Mouse (Mus musculus): ENCODE results near the gene Slc25a13.

Gene Slc25a13

DNA sequence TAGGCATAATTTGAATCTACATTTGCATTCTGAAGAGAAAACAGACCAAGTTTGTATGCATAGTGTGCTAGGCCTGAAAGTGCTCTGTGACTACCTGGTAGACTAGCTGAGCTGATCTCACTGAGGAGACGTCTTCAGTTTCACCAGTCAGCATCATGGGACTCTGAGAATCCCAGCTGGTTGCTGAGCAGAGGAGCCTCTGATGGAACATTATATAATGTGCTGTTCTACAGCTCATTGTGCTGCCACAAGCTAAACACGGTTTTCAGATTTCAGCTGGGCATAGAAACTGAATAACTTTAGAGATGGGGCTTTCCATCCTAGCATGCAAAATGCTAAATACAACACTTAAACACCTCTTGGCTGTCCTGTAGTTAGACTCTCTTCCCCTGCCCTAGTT lies 205.6 kb downstream of the Slc25a13 start:
- no peak for DNase-seq

DNA sequence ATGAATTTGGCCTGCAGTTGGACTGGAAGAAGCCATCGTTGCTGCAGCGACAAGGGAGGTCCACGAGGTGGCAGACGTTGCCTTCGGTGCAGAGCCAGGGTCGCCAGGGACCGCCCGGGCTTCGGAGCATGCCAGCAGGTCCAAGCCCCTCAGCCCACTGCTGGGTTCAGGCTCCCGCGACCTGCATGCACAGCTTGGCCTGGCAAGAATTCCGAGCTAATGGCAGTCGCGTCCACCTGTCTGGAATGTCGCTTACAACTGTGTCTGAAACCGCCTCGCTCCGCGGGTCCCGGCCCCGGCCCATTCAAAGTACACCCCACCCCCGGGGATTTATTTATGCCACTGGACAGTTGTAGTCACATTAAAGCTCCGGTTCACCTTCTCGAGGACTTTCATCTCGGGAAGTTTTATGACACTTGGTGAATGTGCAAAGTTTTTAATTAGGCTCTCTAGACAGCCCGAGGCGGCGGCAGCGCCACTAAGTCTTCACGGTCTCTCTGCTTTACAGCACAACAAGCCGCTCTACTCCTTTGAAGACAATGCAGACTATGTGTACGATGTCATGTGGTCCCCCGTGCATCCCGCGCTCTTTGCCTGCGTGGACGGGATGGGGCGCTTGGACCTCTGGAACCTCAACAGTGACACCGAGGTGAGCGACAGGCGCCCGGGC lies 211.1 kb downstream of the Slc25a13 start:
- peak; percentile 84 for DNase-seq

GRCm38 (mm10) chr6:6004756-6005485 lies 212.1 kb downstream of the Slc25a13 start:
- no peak for DNase-seq

GRCm38 (mm10) chr6:6002061-6002460 lies 214.9 kb downstream of the Slc25a13 start:
- DNase-seq, result no peak

- DNase-seq, result no peak
Observed at GRCm38 (mm10) chr6:5997535-5997934, 219.4 kb downstream of the Slc25a13 start.

DNA sequence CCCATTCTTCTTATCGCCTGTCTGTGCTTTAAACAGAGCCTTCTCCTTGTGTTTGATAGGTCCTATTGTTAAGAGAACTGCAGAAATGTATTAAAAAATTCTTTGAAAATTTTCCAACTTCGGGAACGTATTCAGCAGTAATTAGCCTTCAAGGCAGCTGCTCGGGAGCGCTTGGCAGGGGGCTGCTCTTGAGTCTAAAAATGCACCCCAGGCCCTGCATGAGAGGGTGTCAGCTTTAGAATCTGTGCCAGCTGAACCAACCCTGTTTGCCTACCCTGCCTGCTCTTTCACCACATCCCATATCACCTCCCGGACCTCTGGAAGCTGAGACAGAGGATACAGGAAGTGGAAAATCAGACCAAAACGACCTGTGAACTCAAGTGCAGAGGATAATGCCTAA lies 223.9 kb downstream of the Slc25a13 start:
- DNase-seq, result no peak

GRCm38 (mm10) chr6:5991817-5992755 lies 224.9 kb downstream of the Slc25a13 start:
- peak; percentile 55 for DNase-seq

DNA sequence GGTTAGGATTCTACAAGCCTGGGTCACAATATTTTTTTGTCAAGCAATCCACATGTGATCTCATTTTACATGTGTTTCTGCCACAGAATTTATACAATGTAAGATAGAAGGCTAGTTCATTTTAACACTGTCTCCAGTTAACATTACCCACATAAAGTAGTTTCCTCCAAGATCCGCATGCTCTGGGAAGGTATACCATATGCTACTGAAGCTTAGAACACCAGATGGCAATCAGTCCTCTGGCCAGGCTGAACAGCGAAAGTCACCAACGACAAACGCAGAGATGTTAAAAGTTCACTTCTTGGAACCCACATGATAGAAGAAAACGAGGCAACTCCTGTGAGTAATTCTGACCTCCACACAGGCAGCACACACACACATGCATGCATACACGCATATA lies 225.7 kb downstream of the Slc25a13 start:
- no peak for DNase-seq
